Mouse (Mus musculus) liver, adult (tissue): ENCODE results near the gene Rtn4rl2.

Experiments
- GATA4 ChIP-seq: IDR thresholded peaks from 2 replicates; pipeline ENCODE4 v1.6.1; 2014; ENCODE audit warnings: mild to moderate bottlenecking, low read length; ENCODE audit not compliant: insufficient replicate concordance

Rtn4rl2 gene

DNA sequence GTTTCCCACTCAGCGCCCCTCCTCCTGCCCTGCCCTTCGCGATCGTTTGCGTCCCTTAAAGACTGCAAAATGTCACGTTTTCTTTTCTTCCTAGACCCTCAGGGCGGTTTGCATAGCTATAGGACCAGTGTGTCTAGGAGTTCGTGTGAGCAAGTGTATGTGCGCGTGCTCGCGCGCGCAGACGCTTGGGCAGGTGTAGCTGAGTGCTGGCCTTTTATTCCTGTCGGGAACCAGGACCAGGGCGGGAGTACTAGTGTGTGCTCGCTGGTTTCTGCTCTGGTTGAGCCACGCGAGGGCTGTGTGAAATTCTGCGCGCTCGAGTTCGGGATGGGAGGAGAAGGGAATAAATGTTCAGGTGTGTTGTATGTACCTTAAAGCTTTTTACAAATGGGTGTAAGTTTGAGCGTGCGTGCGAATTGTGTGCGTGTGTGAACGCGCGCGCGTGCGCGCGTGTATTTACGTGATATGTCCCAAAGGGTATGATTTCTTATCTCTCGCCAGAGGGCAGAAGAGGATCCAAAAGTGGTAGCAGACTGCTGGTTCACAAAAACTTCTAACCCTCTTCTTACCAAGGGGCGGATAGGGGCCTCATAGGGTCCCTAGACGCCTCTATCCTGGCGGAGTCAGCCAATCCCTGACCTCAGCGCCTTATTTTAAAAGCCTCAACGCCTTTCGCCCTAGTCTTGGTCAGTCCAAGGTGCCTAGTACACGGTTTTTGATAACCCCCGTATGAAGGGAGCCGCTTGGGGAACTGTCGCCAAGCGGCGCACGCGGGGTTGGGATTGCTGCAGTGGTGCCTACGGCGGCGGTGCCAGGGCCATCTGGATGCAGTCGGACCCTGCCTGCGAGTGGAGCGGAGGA lies 1.1 kb upstream of the Rtn4rl2 start:
- TF ChIP-seq GATA4: no peak

DNA sequence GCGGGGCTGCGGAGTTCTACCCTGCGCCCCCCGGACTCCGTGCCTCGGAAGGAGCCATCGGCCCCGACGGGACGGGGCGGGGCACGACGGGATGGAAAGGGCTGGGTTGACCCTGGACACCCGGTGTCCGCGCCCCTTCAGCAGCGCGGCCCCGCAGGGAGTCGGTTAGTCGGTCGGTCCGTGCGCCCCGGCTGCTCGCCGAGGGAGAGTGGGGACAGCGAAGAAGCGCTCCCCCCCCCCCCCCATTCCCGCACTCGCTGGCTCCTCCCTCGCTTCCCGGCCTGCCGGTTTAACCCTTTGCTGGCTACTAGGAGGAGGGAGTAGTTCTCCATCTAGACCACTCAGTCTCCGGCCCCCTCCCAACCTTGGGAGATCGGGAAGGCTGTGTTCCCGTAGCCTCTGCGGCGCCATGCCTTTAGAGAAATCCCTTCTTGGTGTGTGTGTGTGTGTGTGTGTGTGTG lies 341 bp upstream of the Rtn4rl2 start:
- TF ChIP-seq GATA4: no peak

DNA sequence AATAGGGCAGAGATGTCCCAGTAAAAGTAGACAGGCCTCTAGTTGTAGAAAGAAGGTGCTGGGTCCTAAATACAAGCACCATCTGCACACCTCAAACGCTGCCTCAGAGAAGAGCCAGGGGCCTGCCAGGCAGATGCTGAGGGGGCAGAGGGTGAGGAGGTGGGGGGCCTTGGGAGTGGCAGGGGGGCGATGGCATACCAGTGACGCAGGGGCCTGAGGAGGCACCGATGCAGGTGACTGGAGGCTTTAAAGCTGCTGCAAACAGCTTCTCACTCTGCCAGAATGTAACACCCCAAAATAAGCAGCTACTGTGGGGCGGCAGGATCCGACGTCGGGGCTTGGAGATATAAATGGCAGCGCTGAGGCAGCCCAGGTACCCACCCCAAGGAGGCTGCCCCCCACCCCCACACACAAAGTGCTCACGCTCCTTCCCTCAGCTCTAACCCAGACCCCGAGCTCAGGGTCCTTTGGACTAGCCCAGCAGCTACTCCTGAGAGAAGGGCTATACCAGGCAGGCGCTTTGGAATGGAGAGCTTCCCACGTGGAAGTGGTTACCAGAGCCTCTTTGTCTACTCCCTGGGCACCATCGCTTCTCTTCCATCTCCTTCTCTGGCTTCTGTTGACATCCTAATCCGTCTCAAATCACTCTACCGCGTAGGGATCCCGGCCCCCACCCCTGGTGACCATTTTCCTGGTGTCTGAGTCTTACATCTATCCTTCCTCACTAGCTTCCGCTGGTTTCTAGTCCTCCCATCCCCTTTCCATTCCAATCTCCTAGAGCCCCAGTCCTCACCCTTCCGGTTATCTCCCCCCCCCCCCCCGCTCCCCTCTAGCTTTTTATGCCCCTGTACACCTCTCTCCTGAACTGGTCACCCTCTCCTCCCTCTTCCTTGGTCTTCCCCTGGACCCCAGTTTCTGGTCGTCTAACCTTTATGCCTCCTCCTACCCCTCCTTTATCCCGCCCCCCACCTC lies 1.1 kb downstream of the Rtn4rl2 start:
- TF ChIP-seq GATA4: no peak

DNA sequence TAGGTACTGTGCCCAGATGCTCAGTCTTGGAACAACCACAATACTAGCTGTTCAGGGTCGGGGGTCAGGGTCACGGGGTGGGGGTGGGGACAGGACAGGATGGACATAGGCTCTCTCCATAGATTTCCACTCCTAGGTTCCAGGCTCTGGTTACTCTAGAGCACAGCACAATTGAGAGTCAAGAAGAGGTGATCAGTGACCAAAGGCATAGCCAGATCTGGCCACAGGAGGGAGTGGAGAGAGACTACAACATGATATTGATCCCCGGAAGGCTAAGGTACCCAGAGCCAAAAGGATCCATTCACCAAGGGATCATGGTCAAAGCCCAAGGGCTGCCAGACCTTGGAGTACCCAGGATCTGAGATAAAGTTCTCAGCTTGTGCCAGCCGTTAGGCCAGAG lies 1.9 kb downstream of the Rtn4rl2 start:
- no peak for TF ChIP-seq GATA4

DNA sequence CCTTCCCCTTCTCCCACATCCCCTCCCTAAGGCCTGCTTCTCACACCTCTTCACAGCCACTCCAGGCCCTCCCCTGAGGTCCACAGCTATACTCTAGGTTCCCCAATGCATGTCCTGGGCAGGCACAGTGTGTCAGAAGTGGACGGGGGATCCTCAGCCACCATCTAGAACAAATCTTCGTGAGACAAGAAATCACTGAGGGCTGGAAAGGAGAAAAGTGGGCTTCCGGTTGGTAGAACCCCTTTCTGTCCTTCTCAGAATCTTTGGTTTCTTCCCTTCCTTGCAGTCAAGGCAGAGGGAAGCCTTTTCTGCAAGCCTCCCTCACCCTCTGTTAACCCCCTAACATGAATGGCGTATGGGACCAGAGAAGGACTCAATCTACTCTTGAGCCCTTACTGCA lies 2.6 kb downstream of the Rtn4rl2 start:
- TF ChIP-seq GATA4: no peak

DNA sequence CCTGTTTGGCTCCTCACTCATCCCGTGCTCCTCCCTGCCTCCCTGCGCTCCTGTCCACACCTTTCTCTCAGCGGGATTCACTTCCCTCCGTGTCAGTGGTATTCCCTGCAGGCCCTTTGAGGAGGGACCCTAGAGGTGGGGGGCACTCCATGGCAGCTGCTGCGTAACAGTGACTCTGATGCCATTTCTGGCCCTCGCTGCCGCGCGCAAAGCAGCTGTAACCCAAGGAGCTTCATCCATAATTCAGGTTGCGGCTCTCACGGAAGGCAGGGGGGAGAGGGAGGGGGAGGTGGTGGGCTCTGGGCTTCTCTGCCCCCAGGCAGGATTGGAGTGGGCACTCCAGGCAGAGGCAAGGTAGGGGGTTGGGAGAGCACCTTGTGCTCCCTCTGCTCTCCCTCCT lies 3.0 kb downstream of the Rtn4rl2 start:
- TF ChIP-seq GATA4: no peak

DNA sequence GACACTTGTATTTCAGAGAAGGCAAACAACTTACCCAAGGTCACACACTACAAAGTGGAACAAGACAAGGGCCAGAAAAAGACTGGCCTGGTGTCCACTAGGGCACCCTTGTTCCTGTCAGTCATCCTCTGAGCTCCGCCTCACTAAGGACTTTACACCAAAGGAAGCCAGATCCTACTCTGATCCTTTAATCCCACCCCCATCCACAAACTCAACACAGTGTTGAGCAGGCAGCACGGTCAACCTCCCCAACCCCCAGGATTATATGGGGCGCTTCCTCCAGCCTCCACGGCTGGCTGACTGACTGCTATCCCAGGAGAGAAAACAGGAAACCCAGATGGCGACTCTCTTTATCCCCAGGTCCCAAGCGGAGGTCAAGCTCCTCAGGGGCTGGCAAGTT lies 3.4 kb downstream of the Rtn4rl2 start:
- no peak for TF ChIP-seq GATA4

DNA sequence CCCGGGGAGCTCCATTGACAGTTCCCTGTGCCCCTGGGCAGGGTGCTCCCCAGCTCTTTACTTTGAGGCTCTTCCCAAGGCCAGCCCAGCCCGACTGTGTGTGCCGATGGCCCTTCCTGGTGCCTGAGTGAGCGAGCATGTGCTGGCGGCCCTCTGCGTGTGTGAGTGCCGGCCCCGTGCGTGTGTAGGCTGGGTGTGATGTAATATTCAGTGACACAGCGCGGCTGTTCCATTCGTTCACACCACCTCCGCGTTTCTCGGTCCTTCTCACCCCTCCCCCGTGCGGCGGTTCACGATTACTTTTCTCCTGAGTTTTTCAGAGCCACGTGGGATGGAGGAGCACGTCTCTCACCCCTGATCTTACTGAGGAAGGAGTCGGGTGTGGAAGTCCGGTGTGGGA lies 3.9 kb downstream of the Rtn4rl2 start:
- no peak for TF ChIP-seq GATA4

DNA sequence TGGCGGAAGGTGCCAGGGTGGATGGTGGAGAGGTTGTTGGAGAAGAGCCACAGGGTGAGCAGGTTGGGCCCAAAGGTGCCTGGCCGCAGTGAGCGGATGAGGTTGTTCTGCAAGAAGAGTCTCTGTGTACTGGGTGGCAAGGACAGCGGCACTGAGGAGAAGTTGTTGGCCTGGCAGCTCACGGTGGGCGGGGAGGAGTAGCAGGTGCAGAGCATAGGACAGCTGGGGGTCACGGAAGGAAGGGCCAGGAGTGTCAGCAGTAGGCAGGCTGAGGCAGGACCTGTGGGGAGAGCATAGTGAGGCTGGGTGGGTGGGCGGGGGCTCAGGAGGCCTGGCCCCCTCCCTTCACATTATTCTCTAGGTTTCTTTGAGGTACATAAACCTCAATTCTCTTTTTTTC lies 5.9 kb downstream of the Rtn4rl2 start:
- TF ChIP-seq GATA4: no peak

DNA sequence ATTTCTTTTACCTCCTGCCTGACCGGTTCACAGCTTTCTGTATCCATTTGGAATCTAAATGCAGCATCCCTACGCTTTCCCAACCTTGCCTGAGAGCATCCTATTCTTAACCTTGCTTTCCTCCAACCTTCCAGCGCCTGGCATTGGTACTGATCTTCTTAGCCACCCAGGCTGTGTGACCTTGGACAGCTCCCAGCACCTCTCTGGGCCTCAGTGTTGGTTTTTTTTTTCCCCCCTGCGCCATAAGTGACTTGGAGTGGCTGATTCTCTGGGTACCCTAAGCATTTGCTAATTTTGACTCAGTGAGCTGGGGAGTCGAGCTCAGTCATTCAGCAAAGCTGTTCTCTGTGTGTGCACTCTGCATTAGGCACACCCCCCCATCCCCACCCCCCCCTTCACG lies 10.7 kb downstream of the Rtn4rl2 start:
- TF ChIP-seq GATA4: no peak

DNA sequence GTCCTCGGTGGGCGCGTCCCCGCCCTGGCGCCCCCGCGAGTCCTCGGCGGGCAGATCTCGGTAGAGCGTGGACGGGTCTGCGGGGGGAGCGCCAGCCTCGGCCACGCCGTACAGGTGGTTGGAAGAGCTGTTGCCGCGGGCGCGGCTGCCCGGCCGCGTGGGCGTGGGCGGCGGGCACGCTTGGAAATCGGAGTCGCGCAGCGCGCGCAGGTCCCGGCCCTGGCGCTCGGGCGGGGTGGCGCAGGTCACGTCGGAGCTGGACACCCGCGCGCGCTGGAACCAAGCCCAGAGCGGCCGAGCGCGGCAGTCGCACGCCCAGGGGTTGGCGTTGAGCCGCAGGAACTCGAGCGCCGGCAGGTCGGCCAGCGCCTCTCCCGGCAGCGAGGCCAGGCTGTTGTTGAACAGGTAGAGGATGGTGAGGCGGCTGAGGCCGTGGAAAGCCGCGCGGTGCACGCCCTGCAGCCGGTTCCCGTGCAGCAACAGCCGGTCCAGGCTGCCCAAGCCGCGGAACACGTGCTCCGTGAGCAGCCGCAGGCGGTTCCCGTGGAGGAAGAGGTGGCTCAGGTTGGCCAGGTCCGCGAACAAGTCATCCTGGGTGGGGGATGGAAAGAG lies 14.3 kb downstream of the Rtn4rl2 start:
- no peak for TF ChIP-seq GATA4

DNA sequence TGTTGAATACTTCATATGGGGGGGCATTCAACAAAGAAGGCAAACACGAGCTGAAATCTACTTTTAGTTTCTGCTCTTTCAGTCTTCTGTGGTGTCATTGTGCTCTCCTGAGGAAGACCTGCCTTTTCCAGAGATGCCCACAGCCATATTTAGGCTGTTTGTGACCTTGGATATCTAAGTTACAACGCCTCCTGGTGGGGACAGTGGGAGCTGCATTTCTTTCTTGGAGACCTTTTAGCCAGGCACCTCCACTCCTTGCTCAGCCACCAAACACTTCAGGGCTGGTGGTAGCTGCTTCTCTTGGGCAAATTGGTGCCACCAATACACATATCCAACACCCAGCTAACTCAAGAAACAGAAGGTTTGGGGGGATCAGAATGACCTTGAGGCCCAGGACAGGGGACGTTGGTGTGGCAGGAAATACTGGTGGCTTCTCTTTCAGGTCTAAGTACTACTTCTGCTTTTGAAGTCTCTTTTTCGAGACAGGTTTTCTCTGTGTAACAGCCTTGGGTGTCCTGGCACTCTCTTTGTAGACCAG lies 15.8 kb downstream of the Rtn4rl2 start:
- TF ChIP-seq GATA4: no peak

DNA sequence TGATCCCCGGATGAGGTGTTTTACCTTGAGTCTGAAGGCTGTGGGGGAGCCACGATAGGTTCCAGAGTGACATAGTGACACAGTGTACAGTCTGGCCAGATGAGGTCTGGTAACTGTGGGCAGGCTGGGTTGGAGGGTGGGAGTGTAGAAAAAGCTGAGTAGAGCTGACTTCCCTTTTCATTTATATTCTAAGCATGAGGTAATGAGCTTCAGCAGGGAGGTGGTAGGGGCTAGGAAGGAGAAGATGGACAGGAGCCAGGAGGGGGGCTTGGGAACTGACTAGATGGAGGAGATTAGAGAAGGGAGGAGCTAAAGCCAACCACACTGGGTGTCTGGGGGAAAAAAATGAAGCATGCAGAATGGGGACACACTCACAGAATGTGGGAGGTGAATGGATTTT lies 17.5 kb downstream of the Rtn4rl2 start:
- TF ChIP-seq GATA4: no peak

DNA sequence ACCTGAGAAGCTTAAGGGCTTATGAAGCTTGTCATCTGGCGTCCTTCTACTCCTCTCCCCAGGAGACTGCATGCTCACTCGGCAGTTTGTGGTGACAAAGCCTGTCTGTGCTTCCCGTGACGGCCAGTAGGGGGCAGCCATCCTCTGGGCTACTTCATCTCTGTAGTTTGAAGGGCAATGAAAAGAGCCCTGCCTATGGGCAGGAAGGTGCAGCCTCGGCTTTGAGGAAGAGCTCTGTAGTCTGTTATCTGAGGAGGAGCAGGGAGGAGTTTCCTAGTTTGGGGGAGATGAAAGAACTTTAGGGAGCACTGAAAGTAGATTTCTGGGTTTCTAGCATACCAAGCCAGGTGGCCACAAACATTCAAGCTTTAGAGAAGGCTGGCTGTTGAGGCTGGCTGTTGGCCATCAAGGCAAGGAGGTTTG lies 18.0 kb downstream of the Rtn4rl2 start:
- TF ChIP-seq GATA4: no peak

DNA sequence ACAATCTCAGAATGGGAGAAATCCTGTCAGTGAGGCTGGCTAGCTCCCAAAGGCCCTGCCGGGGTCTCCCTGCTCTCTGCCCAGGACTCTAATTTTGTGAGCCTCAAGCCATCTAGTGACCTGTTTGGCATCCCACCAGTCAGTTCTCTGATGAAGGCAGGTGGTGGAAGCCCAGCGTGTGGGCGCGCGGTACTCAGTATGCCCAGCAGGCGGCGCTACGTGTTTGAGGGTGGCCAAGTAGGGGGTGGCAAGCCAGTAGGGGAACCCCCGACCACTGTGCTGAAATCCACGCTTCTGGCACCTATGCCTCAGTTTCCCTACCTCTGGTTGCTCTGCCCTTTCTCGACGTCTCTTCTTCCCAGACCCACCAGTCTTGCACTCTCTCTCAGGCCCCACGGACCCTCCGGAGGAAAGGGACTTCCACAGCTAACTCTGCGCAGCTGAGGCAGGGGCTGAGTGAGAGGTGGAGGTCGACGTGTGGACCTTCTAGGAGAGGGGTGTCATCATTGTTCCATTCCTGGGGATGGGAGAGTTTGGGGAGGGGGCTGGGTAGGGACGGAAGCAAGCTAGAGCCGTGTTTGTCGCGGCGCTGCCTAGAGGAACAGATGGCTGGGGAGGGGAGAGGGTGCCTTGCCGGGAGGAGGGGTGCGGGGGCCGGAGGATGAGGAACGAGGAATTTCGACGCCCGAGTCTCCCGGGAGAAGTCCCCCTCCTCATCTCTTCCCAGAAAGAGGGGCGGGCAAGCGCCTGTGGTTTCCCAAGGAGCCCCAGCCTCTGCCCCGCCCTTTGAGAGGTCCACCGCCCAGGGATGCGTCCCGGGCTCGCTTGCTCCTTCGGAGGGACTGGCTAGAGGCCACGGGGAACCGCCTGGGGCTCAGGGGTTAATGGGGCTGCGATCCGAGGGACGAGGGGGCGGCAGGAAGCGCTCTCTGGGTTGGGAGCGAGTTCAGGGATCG lies 20.6 kb downstream of the Rtn4rl2 start:
- TF ChIP-seq GATA4: no peak

DNA sequence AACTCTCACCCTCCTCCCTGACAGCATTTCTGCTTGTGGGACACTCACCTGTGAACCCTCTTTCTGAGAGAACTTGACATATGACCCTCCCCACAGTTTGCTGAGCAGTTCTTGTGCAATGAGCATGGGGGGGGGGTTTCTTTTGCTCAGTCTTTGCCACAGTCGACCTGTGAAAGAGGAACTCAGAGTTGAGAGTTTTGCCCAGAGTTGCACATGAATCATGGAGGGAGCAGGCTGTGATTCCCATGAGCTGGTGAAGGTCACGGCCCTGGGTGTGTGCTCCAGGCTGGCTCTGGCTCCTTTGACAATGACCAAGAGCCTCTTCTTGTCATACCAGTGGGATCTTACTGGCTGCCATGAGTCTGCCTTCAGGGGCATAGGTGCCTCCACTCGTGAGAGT lies 24.3 kb downstream of the Rtn4rl2 start:
- TF ChIP-seq GATA4: no peak
